Mouse (Mus musculus): Measurements from ENCODE around the gene Smpd2.

GRCm38 (mm10) chr10:41523386-41523785, 33.2 kb upstream of the Smpd2 start:
- TF ChIP-seq POLR2A (IDR thresholded peaks at IDR 0.05; ENCODE audit: control insufficient read depth, extremely low read depth, insufficient read depth, low read length, poor library complexity) (no peak), CTCF (IDR thresholded peaks at IDR 0.05; ENCODE audit: borderline replicate concordance, control insufficient read depth, extremely low read depth, insufficient read depth, low read length, poor library complexity) (no peak)

All from thymus, adult 2 months (tissue).